Mouse (Mus musculus) liver, embryonic 16.5 days (tissue): ENCODE measurements around the gene Coq4. TPM values are rescaled to one million over a fixed set of nuclear protein-coding genes. Genes with fewer than 3 reads are reported as not detected.
A peak's percentile ranks its signal among the peaks of the same experiment; 100 is the strongest.
"Not testable (repeated sequence)": the region's sequence is repeated elsewhere in the genome, so short reads cannot be mapped to it uniquely, and the experiment has no call there.

ENCODE experiments used
- ATAC-seq: fragments of 200-750 bp; cut with Nextera tagmentation; 2 replicates; pipeline ENCODE4 v1.8.0; 2017; ENCODE audit warnings: low read depth, mild to moderate bottlenecking, moderate number of reproducible peaks, moderate library complexity
- H3K27ac ChIP-seq: fragments of 300-500 bp; sonication (generic); 2 replicates; pipeline ENCODE4 v1.5.1; 2014; ENCODE audit warnings: mild to moderate bottlenecking, low read length
- H3K27me3 ChIP-seq: fragments of 300-500 bp; sonication (generic); 2 replicates; pipeline ENCODE4 v1.6.1; 2014; ENCODE audit warnings: low read depth, low read length, mixed read lengths; ENCODE audit not compliant: control insufficient read depth, insufficient read depth
- H3K36me3 ChIP-seq: fragments of 300-500 bp; sonication (generic); 2 replicates; pipeline ENCODE4 v1.6.1; 2014; ENCODE audit warnings: mild to moderate bottlenecking; ENCODE audit not compliant: control insufficient read depth, insufficient read depth
- H3K4me1 ChIP-seq: fragments of 300-500 bp; sonication (generic); 2 replicates; pipeline ENCODE4 v1.6.1; 2014; ENCODE audit warnings: low read depth, low read length, mixed read lengths; ENCODE audit not compliant: control insufficient read depth
- H3K4me2 ChIP-seq: fragments of 300-500 bp; sonication (generic); 2 replicates; pipeline ENCODE4 v1.6.1; 2014; ENCODE audit warnings: low read depth, low read length, mixed read lengths
- H3K4me3 ChIP-seq: fragments of 300-500 bp; sonication (generic); 2 replicates; pipeline ENCODE4 v1.5.1; 2014; ENCODE audit warnings: low read depth, mild to moderate bottlenecking, low read length
- H3K9ac ChIP-seq: fragments of 300-500 bp; sonication (generic); 2 replicates; pipeline ENCODE4 v1.6.1; 2014; ENCODE audit warnings: low read depth, low read length
- H3K9me3 ChIP-seq: fragments of 300-500 bp; sonication (generic); replicated peaks from 2 replicates; pipeline ENCODE4 v1.6.1; 2016; ENCODE audit warnings: low read length; ENCODE audit not compliant: control insufficient read depth
- WGBS: fragments of 180-500 bp; shearing (Covaris S2); extraction: QIAGEN DNeasy Blood & Tissue Kit; methylation state at CpG from one replicate; pipeline ENCODE4 v1.1.7; 2014; ENCODE audit not compliant: insufficient replicate concordance; 5-methylcytosine and 5-hydroxymethylcytosine counted together
- polyA plus RNA-seq: library from polyadenylated mRNA; unstranded; fragments of >200 nt; fragmentation: Nextera tagmentation; extraction: Ambion mirVana; gene quantifications from 2 replicates; pipeline ENCODE4 v1.2.1, GENCODE M21; 2015

The Coq4 gene
- polyA plus RNA-seq, 1 experiment from 2014 or later: 10.1 TPM

DNA sequence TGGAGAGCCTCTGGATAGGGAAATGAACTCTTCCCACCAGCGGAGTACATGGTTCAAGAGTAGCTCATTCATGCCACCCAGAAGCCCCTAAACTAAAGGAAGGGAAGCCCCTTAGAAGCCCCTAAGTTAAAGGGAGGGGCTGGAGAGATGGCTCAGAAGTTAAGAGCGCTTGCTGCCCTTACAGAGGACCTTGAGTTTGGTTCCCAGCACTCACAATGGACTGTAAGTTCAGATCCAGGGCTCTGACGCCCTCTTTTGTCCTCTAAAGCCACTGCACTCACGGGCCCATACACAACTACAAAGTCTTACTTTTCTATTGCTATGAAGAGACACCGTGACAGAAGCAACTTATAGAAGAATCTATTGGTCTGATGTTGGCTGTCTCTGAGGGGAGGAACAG lies 34.9 kb upstream of the Coq4 start:
- Histone ChIP-seq H3K36me3 (no peaks in the 10 kb centered on the region), H3K9ac (no peak overlapping the region), H3K4me2 (no peak overlapping the region), H3K4me1 (no peaks in the 10 kb centered on the region), H3K9me3 (no peaks in the 10 kb centered on the region), H3K4me3 (no peak overlapping the region), H3K27ac (no peak overlapping the region), H3K27me3 (peaks cover 44% of the 10 kb centered on the region)
- WGBS: 69% methylated on average over 5 of the region's 5 CpGs
- no peak for ATAC-seq

DNA sequence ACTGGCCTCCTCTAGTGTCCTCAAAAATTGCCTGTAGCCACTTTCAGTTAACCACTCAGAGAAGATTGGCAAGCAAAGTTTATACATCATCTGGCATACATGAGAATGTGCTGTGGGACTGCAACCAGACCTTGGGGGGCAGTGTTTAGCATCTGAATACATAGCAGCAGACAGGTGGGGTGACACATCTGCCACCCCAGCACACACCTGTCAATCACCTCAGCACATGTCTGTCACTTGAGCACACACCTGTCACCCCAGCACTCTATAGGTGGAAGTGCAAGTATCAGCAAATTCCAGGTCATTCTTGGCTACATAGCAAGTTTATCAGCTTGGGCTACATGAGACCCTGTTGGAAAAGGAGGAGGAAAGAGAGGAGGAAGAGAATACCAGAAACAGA lies 31.6 kb upstream of the Coq4 start:
- no peak for ATAC-seq
- no peak overlapping the region for H3K9ac ChIP-seq
- no peaks in the 10 kb centered on the region for H3K9me3 ChIP-seq
- H3K4me1 ChIP-seq: no peaks in the 10 kb centered on the region
- H3K27me3 ChIP-seq: peaks cover 25% of the 10 kb centered on the region
- H3K4me3 ChIP-seq: no peak overlapping the region
- H3K4me2 ChIP-seq: no peak overlapping the region
- H3K36me3 ChIP-seq: no peaks in the 10 kb centered on the region
- H3K27ac ChIP-seq: no peak overlapping the region

DNA sequence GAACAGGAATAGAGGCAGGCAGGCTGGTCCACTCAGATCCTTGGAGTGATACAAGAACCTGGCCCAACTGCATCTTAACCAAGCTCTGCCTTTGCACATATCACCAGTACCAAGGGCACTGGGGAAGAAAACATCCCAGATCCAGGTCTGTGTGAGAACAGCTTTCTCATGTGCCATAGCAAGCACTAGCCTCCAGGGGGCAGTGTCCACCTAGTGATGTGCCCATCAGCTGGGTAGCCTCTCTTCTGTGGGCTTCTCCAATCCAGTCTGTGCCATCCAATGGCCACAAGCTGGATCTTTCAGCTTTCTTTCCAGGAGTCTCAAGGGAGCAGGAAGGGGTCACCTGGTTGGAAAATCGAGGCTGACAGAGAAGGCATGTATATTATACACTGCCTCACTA lies 22.5 kb upstream of the Coq4 start:
- Histone ChIP-seq H3K4me3 (no peak overlapping the region), H3K9me3 (no peaks in the 10 kb centered on the region), H3K27ac (no peak overlapping the region), H3K27me3 (no peaks in the 10 kb centered on the region; the same call in 1 of the 2 replicates), H3K4me1 (no peaks in the 10 kb centered on the region), H3K4me2 (no peak overlapping the region), H3K9ac (no peak overlapping the region), H3K36me3 (no peaks in the 10 kb centered on the region)
- 0% methylated on average over 1 of the region's 1 CpGs for WGBS
- peak; percentile 30; the same call in 1 of the 2 replicates for ATAC-seq

DNA sequence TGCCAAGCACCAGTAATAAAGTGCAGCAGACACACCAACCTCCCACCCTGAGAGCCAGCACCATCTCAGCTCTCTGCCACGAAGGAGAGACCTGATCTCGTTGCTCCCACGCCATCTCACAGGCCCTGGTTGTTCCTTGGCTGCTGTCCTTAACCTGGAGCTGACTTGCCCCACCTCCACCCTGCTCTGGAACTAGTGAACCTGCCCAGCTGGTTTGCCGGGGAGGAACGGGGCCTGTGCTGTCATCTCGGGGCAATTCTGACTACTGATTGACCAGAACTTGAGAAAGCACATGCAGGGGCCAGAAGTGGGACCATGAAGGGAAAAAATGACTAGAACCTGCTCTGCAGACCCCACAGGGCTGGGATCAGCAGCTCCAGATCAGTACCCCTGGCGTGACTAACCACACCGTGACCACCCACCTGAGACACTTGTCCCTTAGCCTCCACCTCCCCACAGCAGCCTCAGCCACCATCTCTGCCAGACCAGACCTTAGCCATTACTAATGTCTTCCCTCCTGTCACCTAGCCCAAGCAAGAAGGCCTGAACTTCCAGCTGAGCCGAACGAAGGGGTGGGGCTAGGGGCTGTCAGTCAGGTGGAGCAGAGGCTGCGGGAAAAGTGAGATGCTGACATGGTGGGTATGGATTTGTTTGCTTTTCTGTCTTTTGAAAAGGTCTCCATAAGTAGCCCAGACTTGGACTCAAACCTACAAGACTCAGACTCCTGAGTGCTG lies 19.1 kb upstream of the Coq4 start:
- WGBS: 54% methylated on average over 11 of the region's 11 CpGs
- H3K9me3 ChIP-seq: no peaks in the 10 kb centered on the region
- H3K36me3 ChIP-seq: no peaks in the 10 kb centered on the region
- no peak overlapping the region for H3K4me2 ChIP-seq
- ATAC-seq: no peak
- no peak overlapping the region for H3K9ac ChIP-seq
- no peak overlapping the region for H3K27ac ChIP-seq
- no peaks in the 10 kb centered on the region; the same call in 1 of the 2 replicates for H3K27me3 ChIP-seq
- peaks cover 2% of the 10 kb centered on the region; the same call in 1 of the 2 replicates for H3K4me1 ChIP-seq
- no peak overlapping the region for H3K4me3 ChIP-seq

DNA sequence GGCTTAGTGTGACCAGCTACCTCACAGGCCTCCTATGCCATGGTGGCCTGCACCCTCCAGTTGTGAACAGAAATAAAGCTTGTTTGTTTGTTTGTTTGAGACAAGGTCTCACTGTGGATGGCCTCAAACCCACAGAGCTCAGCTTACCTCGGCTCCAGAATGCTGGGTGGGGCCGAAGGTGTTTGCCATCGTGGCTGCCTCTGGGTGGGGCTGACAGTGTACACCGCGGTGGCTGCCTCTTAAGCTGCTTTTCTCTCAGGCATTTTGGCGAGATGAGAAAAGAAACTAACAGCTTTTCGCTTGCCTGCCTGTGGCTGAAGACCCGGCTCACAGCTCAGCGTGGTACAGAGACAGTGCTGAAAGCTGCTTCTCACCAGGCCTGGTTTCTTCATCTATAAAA lies 18.4 kb upstream of the Coq4 start:
- H3K4me2 ChIP-seq: no peak overlapping the region
- WGBS: 50% methylated on average over 9 of the region's 9 CpGs

DNA sequence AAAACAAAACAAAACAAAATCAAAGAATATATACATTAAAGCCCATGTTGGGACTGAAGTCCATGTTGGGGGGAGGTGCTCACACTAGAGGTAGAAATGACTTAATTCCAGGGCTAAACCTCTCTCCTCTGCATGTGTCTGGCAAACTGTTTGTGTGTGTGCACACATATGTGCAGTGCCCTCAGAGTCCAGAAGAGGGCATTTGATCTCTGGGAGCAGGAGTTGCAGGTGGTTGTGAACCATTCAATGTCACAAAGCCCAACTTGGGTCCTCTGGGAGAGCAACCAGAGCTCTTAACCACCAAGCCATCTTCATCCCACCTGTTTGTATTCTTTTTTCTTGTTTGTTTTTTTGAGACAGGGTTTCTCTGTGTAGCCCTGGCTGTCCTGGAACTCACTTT lies 17.1 kb upstream of the Coq4 start:
- H3K4me1 ChIP-seq: peaks cover 7% of the 10 kb centered on the region
- H3K27me3 ChIP-seq: no peaks in the 10 kb centered on the region
- no peak overlapping the region for H3K4me2 ChIP-seq
- H3K4me3 ChIP-seq: no peak overlapping the region
- H3K9ac ChIP-seq: no peak overlapping the region
- no peaks in the 10 kb centered on the region for H3K9me3 ChIP-seq
- no peaks in the 10 kb centered on the region for H3K36me3 ChIP-seq
- ATAC-seq: no peak
- no peak overlapping the region for H3K27ac ChIP-seq

More for the DNA sequence above, 18.4 kb upstream of the Coq4 start:
- Histone ChIP-seq H3K27me3 (no peaks in the 10 kb centered on the region), H3K4me3 (no peak overlapping the region), H3K9ac (no peak overlapping the region), H3K9me3 (no peaks in the 10 kb centered on the region), H3K4me1 (peaks cover 7% of the 10 kb centered on the region), H3K27ac (no peak overlapping the region), H3K36me3 (no peaks in the 10 kb centered on the region)
- ATAC-seq: no peak

DNA sequence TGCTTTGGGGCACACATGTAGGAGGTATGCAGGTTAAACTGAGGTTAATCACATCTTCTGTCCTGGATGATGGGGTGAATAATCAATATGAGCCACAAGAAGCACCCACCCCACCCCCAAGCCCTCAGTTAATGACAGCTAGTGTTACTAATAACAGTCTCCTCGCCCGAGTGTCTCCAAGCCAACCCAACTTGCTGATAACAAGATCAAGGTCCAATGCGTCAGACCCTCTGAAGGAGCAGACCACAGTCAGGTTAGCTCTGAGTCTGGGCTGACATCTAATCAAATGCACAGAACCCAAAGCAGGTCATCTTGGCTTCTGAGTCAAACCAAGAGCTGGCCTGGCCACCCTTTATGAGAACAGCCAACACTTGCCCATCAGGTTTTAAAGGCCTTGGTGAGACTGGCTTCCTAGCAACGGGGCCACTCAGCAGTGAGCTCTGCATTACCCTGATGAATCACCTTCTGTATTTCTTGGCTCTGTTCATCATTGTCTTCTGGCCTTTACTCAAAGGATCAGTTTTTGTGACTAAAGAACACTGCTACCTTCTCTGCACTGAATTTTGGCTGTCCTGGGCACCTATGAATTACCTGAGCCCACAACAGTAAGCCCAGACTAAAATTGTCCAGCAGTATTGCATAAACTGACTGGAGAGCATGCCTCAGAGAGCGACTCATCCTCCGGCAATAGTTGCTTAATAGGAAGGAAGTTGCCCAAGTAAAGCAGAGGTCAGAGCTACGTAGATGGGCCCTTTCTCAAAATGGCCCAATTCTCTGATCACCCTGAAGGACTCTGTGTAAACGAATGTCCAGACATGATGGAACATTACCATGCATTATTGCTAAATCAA lies 15.5 kb upstream of the Coq4 start:
- Histone ChIP-seq H3K9ac (no peak overlapping the region), H3K27me3 (no peaks in the 10 kb centered on the region), H3K4me3 (no peak overlapping the region), H3K27ac (peak overlapping the region; percentile 51), H3K4me2 (no peak overlapping the region), H3K36me3 (no peaks in the 10 kb centered on the region), H3K4me1 (peaks cover 7% of the 10 kb centered on the region), H3K9me3 (no peaks in the 10 kb centered on the region)
- ATAC-seq: 0 out of 2 replicates have a peak, but pooled peaks have one; percentile 32
- 34% methylated on average over 8 of the region's 8 CpGs for WGBS

DNA sequence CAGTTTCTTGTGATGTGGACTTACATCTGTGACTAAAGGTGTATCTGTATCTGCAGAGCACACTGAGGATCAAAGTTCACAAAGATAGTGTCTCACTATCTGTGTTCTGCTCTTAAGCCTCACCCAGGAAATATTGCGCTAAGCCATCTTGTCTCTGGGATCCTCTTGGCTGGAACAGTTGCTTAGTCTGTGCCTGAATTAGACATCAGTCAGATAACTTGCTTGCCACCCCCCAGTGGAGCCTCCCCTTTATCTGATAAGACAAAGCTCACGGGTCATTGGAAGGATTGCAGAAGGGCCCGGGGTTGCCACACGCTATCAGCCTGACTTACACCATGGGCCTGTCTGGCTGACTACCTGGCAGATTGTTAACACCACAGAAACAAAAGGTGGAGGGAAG lies 14.0 kb upstream of the Coq4 start:
- H3K27ac ChIP-seq: no peak overlapping the region; the same call in 1 of the 2 replicates

DNA sequence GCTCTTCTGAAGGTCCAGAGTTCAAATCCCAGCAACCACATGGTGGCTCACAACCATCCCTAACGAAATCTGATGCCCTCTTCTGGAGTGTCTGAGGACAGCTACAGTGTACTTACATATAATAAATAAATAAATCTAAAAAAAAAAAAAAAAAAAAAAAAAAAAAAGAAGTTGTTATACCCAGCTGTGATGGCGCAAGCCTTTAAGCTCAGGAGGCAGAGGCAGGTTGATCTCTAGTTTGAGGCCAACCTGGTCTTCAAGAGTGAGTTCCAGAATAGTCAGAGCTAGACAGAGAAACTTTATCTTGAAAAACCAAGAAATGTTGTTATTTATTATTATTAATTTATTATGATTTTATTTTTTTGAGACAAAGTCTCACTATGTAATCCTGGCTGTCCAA lies 6.0 kb upstream of the Coq4 start:
- not testable (repeated sequence) for H3K9me3 ChIP-seq
- 93% methylated on average over 2 of the region's 2 CpGs for WGBS

More for the DNA sequence above, 14.0 kb upstream of the Coq4 start:
- Histone ChIP-seq H3K4me2 (no peak overlapping the region), H3K9ac (no peak overlapping the region), H3K4me3 (no peak overlapping the region), H3K27me3 (no peaks in the 10 kb centered on the region), H3K36me3 (peaks cover 8% of the 10 kb centered on the region), H3K9me3 (no peaks in the 10 kb centered on the region), H3K4me1 (peaks cover 7% of the 10 kb centered on the region)
- peak; percentile 43 for ATAC-seq
- 33% methylated on average over 4 of the region's 4 CpGs for WGBS

More for the DNA sequence above, 6.0 kb upstream of the Coq4 start:
- not testable (repeated sequence) for H3K27ac ChIP-seq, H3K4me2 ChIP-seq, ATAC-seq, H3K4me1 ChIP-seq, H3K4me3 ChIP-seq, H3K27me3 ChIP-seq, H3K9ac ChIP-seq
- H3K36me3 ChIP-seq: peaks cover 55% of the 10 kb centered on the region
